Mouse (Mus musculus) CH12.LX (cell line): Measurements from ENCODE around the gene Stag3.

Experiments used
- CHD2 ChIP-seq: IDR thresholded peaks from 2 replicates; pipeline ENCODE4 v1.6.1; 2011; ENCODE audit warnings: low read length, improper control_type of control experiment
- CTCF ChIP-seq, 2 experiments: IDR thresholded peaks in 1 of 2; conservative IDR thresholded peaks in 1 of 2; 2 replicates each; pipeline ENCODE4 v1.5.1; 2011 to 2012; ENCODE audit warnings: low read depth in 2 of 2, low read length in 2 of 2, improper control_type of control experiment in 1 of 2, inconsistent platforms in 1 of 2, mild to moderate bottlenecking in 1 of 2, moderate library complexity in 1 of 2
- EP300 ChIP-seq: IDR thresholded peaks from 2 replicates; pipeline ENCODE4 v1.6.1; 2011; ENCODE audit warnings: low read length, improper control_type of control experiment
- ETS1 ChIP-seq: conservative IDR thresholded peaks from 2 replicates; pipeline ENCODE4 v1.6.1; 2012; ENCODE audit warnings: low read depth, mild to moderate bottlenecking, inconsistent platforms, low read length, improper control_type of control experiment, moderate library complexity
- GABPA ChIP-seq: IDR thresholded peaks from 2 replicates; pipeline ENCODE4 v1.6.1; 2012; ENCODE audit warnings: low read depth, low read length, improper control_type of control experiment, inconsistent platforms; ENCODE audit not compliant: insufficient replicate concordance
- MAFK ChIP-seq: IDR thresholded peaks from 2 replicates; pipeline ENCODE4 v1.6.1; 2011; ENCODE audit warnings: low read length, improper control_type of control experiment; ENCODE audit not compliant: insufficient replicate concordance
- MAX ChIP-seq: IDR thresholded peaks from 2 replicates; pipeline ENCODE4 v1.6.1; 2011; ENCODE audit warnings: low read length, improper control_type of control experiment
- POLR2A ChIP-seq: IDR thresholded peaks from 2 replicates; pipeline ENCODE4 v1.6.1; 2011; ENCODE audit warnings: low read depth, mild to moderate bottlenecking, improper control_type of control experiment, low read length
- POLR2AphosphoS2 ChIP-seq: IDR thresholded peaks from 2 replicates; pipeline ENCODE4 v1.6.1; 2011; ENCODE audit warnings: low read depth, low read length, improper control_type of control experiment
- TCF12 ChIP-seq: IDR thresholded peaks from 2 replicates; pipeline ENCODE4 v1.6.1; 2014; ENCODE audit warnings: low read depth, mild to moderate bottlenecking, inconsistent platforms, low read length, improper control_type of control experiment
- USF2 ChIP-seq: conservative IDR thresholded peaks from 2 replicates; pipeline ENCODE4 v1.6.1; 2011; ENCODE audit warnings: low read depth, low read length, improper control_type of control experiment
- ZMIZ1 ChIP-seq: IDR thresholded peaks from 2 replicates; pipeline ENCODE4 v1.6.1; 2012; ENCODE audit warnings: low read depth, mild to moderate bottlenecking, inconsistent platforms, low read length, improper control_type of control experiment

DNA sequence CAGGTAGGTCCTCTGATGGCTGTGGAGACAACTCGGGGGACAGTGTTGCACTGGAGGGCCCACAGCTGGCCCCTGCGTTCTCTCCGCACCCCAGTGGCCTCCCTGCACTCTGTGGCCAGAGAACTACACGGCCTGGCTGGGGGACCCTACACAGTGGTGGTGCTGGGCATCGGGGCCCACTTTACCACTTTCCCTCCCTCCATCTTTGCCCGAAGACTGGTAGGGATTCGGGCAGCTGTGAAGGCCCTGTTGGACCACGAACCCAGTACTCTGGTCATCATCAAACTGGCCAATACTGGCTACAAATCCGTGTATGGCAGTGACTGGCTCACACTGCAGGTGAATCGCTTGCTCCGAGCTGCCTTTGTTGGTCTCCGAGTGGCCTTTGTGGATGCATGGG, 28.9 kb upstream of the Stag3 start:
- no peak for TF ChIP-seq CTCF (conservative IDR thresholded peaks at IDR 0.05 in 1 of 2, IDR thresholded peaks at IDR 0.05 in 1 of 2; ENCODE audit: low read depth in 2 of 2, low read length in 2 of 2)
- TF ChIP-seq EP300: no peak
- no peak for TF ChIP-seq POLR2A
- TF ChIP-seq ZMIZ1: no peak
- no peak for TF ChIP-seq TCF12
- TF ChIP-seq CHD2: no peak
- TF ChIP-seq POLR2AphosphoS2: no peak
- no peak for TF ChIP-seq ETS1
- TF ChIP-seq MAFK: no peak
- no peak for TF ChIP-seq MAX
- TF ChIP-seq GABPA: no peak
- TF ChIP-seq USF2: no peak
